Mouse (Mus musculus): Measurements from ENCODE around the gene Ryr2.
"Not testable (repeated sequence)": the region's sequence is repeated elsewhere in the genome, so short reads cannot be mapped to it uniquely, and the experiment has no call there.

Gene Ryr2

GRCm38 (mm10) chr13:11745479-11745878 is 361.3 kb downstream of the Ryr2 start:
- DNase-seq, result no peak

DNA sequence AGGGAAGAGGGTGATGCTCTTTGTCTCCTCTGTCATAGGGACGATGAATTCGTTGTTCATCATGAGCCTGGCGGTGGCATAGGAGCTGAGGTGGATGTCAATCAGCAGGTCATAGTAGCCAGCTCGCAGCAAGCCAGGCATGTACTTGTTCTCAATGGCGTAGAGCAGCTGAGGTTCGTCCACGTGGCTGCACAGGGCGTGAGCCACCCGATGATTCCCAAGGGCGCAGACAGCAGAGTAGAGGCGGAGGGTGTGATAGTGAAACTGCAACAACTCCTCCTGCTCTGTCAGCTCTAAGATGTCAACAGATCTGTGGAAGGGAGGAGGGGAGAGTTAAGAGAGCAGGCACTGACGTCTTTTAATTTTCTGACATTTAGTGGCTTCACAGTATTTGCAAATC is 368.5 kb downstream of the Ryr2 start:
- no peak for DNase-seq

- no peak for DNase-seq
Observed at GRCm38 (mm10) chr13:11716216-11716615, 390.5 kb downstream of the Ryr2 start.

GRCm38 (mm10) chr13:11709708-11710471 is 396.9 kb downstream of the Ryr2 start:
- DNase-seq, result no peak

DNA sequence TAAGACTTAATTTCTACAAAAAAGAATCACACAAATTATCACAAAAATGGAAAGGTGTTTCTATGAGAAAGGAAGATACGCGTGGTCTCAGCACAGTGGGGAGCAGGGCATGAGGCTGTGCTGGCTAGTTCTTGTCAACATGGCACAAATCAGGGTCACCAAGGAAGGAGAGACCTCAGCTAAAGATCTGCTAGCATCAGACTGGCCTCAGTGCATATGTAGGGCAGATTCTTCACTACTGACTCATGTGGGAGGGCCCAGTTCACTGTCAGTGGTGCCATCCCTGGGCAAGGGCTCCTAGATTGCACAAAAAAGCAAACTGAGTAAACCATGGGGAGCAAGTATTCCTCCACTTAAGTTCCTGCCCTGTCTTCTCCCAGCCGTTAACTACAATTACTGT is 405.0 kb downstream of the Ryr2 start:
- no peak for DNase-seq

GRCm38 (mm10) chr13:11696496-11696895 is 410.2 kb downstream of the Ryr2 start:
- DNase-seq, result no peak

GRCm38 (mm10) chr13:11681802-11682201 is 424.9 kb downstream of the Ryr2 start:
- DNase-seq, result no peak

GRCm38 (mm10) chr13:11662815-11663214 is 443.9 kb downstream of the Ryr2 start:
- DNase-seq, result no peak

DNA sequence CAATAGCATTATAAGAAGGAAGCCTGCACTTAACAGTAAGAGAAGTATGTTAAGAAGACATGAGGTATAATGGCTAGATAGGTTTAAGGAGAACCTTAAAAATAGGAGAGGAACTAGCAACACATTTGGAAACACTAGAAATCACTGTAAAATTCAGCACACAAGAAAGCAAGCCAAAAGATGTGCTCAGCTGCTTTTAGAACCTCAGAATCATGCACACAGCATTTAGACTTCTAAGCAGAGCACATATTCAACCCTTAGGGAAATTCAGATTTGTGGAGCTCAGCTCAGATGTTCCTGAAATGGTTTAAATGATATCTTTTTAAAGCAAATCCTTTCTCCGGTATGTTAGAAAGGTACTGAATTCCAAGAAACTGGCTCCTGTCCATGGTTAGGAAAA is 461.9 kb downstream of the Ryr2 start:
- DNase-seq, result no peak

DNA sequence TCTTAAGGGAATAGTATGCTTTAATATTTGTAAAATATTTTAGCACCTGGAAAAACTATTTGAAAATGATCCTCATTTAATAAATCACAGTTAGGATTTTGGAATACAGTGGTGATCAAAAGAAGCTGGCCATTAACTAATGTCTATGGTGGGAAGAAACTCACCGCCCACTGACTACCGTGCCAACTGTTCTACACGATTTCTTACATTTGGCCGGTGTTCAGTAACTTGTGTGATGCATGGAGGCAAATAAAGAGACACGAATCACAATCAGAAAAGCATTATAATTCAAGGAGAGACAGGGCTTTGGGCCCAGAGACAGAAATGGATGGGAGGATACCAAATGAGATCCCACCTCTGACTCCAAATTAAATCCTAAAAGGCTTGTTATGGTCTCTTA is 470.4 kb downstream of the Ryr2 start:
- no peak for DNase-seq

- no peak for DNase-seq
Observed at GRCm38 (mm10) chr13:11624513-11624912, 482.2 kb downstream of the Ryr2 start.

DNA sequence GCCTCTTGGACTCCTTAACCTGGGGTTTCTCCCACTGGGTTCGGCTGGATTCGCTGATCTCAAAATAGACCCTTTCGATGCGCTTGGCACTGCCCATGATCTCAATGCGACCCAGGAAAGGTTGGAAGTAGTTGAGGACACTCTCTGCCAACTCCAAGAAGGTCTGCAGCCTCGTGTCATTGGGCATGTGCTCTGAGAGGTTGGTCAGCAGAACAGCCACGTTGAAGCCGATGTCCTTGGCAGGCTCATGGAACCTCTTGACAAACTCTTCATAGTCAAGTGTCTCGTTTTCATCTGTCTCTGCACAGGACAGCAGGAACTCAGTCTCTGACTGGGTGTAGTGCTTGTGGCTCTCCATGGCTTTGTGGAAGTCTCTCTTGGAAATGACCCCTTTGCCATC is 511.3 kb downstream of the Ryr2 start:
- no peak for DNase-seq

DNA sequence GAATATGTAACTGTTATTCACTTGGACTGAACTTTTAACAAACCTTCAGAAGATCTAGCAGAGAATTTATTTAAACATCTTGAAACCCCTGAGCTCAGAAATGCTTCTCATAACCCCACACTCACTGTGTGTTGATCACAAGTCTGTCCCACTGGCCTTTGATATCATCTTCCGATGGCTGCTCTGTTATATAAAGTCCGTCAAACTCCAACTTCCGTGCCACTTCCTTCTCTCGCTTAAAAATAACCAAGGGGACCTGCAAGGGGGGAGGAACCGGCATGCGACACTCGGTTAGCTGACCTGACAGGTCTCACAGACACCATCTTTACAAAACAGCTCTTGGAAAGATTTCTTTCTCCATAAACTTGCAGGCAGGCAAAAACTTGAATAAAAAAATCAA is 521.5 kb downstream of the Ryr2 start:
- DNase-seq, result no peak

DNA sequence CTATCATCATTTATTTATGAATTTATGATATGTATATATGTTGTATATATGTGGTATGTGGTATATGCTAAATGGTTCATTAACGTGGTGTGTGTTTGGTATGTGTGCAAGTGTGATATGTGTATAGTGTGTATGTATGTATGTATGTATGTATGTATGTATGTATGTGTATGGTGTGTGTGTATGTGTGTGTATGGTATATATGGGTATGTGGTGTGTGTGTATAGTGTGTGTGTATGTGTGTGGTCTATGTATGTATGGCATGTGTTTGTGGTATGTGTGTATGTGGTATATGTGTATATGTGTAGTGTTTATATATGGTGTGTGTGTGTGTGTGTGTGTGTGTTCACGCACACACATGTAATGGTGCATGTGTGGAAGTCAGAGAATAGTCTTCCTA is 534.2 kb downstream of the Ryr2 start:
- DNase-seq, result no peak

DNA sequence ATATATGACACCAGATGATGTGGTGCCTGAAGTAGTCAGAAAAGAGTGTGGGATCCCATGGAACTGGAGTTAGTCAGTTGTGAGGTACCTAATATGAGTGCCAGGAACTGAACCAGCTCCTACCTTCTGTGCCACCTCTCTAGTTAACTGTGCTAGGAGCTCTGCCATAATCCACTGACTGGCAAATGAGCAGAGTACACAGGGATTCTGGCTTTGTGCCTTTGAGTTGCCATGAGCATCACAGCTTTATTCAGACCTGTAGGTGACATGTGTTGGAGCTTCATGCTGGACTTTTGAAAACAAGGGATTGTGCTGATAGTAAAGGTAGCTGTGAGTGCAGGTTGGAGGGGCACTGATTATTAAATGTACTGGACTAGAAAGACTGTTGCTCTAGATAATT is 539.4 kb downstream of the Ryr2 start:
- no peak for DNase-seq

DNA sequence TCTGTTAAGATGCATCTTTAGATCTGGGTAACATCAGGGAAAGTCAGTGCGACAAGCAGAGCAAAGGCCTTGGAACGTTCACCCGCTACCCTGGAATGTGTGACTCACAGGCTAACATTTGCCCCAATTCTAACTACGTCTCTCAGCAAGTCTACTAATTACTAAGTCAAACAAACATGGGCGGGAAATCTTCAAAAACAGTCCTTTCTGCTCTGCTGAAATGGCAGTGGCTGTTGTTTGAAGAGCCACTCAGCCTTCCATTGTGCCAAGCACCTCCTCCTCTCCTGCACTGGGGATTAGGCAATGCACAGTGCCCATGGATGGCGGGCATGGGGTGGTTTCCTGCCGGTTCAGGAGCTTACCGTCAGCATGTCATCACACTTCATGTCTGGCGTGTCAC is 540.3 kb downstream of the Ryr2 start:
- DNase-seq, result no peak

DNA sequence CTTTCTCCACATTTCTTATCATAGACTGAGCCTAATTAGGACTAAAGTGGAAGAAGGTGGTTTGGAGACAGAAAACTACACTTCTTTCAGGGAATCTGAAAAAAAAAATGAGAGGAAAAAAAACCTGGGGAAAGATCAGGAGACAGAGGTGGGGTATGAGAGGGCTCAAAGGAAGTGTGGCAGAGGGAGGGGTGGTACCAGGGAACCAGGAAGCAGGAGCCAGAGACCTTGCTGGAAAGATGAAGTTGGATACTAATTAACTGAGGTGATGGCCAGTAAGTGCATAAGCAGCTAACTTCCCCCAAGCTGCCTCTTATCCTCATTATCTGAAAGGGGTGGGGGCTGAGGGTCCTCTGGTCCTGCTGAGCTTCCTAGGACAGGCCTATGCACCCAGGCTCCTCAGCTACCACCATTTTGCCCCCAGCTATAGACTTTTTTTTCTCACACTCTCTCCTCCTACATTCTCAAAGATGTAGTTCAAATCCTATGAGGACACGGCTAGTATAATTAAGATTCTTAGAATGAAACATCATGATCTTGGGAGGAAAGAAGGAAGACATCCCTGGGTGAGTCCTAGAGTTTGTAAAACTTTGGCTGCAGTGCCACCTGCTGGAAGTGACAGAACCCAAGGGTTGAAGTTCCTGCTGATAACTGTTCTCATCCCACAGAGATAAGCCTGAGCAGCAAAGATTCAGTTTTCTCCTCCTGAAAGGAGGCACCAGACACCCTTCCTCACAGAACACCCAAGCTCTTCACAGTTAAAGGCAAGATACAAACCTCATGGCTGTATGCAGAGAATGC is 543.3 kb downstream of the Ryr2 start:
- peak in 1 of 2 experiments; percentile 19 for DNase-seq

DNA sequence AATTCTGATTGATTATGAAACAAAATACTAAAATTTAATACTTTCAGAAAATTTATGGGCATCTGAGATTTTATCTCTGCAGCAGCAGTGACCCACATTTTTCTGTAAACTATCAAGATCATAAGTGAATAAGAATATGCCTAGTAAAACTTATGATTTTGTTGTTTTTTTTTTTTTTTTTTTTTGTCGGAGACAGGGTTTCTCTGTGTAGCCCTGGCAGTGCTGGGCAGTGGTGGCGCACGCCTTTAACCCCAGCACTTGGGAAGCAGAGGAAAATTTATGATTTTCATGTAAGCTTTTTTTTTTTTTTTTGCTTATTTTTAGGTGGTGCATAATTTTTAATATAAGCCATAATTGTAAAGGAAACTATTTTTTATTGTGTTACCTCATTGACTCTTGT is 557.1 kb downstream of the Ryr2 start:
- DNase-seq, result no peak

GRCm38 (mm10) chr13:11549136-11549535 is 557.6 kb downstream of the Ryr2 start:
- DNase-seq, result not testable (repeated sequence)

GRCm38 (mm10) chr13:11545841-11546240 is 560.9 kb downstream of the Ryr2 start:
- DNase-seq, result no peak

GRCm38 (mm10) chr13:11542546-11542945 is 564.2 kb downstream of the Ryr2 start:
- DNase-seq, result no peak

- no peak for DNase-seq
Observed at GRCm38 (mm10) chr13:11536851-11537250, 569.9 kb downstream of the Ryr2 start.

DNA sequence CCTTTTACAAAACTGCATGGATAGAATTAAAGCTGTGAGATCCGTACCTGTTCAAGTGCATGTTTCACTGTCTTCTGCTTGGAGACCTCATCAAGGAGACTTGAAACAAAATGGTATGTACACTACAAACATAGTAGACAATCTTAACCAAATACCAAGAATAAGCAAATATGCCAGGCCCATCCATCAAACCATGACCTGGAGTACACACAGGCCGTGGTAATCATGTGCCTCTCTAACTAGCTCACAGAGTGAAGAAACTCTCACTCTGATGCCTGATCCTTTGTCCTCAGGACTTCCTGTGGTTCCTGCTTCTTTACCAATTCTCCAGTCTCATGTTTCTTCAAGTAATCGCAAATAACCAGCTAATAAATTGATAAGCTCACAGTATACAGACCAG is 570.9 kb downstream of the Ryr2 start:
- no peak for DNase-seq

GRCm38 (mm10) chr13:11533265-11533664 is 573.5 kb downstream of the Ryr2 start:
- no peak for DNase-seq

All from spleen, adult 18-20 months (tissue).